Mouse (Mus musculus): ENCODE measurements around the gene Btbd11. TPM values are rescaled to one million over a fixed set of nuclear protein-coding genes. Genes with fewer than 3 reads are reported as not detected.

Gene Btbd11
- total RNA-seq, 2 experiments from 2014 or later, result 2.4 to 2.6 TPM

DNA sequence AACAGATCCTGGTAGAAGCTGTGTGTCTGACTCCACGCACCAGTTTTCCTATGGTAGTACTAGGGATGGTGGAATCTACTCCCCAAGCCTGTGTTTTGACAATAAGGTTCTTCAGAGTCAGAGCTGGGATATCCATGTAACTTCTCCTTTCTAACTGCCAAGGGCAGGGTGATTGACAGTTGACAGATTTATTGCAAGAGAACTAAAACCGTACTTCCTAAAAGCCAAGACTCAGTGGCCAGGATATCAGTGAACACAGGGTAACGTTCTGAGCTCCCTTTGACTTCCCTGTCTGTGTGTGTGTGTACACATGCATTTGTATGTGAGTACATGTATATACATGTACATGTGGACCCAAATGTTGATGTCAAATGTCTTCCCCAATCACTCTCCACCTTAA lies 201.1 kb downstream of the Btbd11 start:
- no peak for DNase-seq (ENCODE audit: low spot score in 2 of 2)

DNA sequence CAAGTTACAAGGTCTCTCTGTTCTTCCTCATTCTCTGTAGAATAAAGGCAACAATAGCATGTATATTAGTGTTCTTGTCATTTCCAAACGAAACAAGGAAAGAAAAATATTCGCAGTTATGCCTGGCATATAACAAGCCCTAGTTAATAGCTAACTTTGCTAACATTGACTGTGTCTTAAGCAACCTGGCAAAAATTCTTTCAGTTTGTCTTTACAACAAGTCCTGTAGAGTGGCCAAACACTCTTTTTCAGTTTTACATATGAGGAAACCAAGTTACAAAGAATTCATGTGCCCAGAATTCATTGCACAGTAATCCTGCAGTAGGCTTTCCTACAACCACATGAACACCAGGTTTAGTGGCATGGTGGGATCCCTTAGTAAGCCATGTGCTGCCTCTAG lies 203.4 kb downstream of the Btbd11 start:
- DNase-seq (ENCODE audit: low spot score in 2 of 2), result no peak

DNA sequence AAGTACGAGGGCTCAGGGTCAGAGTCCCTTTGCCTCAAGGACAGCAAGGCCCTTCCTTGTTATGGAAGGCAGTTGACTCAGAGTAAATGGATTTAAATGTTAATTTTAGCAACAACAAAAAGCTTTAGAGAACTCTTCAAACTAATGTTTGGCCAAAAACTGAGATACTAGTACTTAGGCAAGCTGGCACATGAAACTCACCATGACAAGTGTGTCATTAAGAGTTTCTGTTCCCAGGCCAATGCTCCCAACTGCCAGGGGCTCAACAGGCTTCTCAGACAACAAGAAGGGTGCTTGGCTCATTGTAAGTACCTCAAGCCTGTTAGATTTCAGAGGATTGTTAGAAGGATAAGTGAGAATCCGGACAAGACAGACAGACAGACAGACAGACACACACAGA lies 204.7 kb downstream of the Btbd11 start:
- DNase-seq (ENCODE audit: low spot score in 2 of 2), result no peak

DNA sequence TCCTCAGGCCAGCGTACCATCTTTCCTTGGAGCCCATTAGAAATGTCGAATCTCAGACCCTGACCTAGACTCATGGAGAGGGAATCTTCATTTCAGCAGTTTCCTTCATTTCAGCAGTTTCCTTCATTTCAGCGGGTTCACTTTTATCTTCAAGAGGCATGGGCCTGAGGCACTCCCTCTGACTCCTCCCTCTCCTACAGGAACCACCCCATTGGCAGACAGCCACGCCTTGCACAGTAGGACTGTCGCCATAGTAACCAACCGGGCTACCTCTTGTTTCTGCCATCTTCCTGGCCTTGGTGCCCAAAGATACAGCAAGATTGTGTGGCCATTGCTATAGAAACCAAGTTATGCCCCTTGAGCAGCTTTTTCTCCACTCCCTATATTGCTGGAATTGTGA lies 205.4 kb downstream of the Btbd11 start:
- DNase-seq (ENCODE audit: low spot score in 2 of 2), result no peak

DNA sequence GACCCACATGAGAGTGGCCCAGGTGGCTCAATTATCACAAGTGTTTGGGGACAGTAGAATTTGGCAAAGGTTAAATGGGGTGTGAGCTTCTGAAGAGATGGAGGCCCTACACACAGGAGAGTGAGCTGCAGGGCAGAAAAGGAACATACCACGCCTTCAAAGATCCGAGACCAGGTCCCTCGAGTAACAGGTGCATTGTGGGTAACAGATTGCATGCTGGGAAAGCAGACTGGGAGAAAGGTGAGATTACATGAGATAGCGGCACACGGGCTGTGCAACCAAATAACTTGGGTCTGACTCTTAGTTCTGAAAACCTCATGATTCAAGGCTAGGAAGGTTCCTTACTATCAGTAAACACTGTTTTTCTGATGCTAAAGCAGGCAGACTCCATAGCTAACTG lies 209.7 kb downstream of the Btbd11 start:
- no peak for DNase-seq (ENCODE audit: low spot score in 2 of 2)

DNA sequence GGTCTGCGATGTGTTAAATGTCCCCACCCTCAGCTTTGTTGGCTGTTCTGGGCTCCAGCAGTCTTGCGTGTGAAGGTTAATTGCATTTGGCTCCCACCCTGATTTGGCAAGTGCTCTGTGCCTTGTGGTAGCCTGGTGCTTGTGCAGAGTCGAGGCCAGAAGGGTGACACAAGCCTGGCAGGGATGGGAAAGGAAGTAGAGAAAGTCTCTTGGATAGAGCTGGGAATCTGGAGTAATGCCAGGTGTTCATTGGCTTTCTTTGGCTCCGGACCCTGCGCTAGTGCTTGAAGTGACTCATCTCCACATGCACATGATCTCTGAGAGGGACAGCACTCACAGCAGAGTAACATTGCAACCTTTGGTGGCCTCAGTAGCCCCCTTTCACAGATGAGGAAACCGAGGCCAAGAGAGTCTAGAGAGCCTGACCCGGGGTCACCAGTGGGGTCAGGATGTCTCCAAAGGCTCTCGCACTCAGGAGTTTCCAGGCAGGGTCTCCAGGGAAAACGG lies 211.5 kb downstream of the Btbd11 start:
- peak in 1 of 2 experiments; percentile 30 for DNase-seq (ENCODE audit: low spot score in 2 of 2)

DNA sequence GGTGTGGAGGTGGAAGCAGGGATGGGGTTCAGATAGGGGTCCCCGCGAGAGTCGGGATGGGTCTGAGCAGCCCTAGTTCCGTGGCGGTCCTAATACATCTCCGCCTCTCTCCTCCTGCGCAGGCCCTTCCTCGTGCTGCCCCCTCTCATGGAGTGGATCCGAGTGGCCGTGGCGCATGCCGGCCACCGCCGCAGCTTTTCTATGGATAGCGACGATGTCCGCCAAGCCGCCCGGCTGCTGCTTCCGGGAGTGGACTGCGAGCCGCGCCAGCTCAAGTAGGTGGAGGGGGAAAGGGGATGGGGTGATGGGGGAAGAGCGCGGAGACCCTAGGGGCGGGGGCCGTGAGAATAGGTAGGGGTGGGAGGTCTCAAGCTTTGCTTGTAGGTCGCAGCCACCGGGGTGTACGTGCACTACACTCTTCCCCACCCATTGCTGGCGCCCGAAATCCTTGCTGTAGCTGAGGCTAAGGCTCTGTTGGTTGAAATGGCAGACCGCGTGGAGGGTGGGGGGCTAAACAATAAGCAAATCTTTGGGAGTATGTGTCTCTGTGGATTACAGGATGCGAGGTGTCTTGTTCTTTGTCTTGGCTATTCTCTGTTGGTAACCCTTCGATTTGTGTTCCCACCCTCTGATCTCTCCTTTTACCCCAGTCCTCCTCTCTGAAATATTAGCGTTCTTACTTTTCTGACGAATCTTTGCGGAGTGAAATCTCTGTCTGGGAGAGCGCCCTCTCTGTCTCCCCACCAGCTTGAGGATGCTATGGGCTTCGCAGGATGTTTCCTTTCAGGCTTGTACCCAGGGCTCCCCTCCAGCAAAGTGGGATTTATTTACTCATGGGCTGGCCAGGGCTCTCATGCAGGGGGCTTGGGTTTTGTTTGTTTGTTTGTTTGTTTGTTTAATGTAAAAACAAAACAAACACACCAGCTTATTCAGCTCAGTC lies 212.3 kb downstream of the Btbd11 start:
- DNase-seq (ENCODE audit: low spot score in 2 of 2), result peak in 1 of 2 experiments; percentile 37

DNA sequence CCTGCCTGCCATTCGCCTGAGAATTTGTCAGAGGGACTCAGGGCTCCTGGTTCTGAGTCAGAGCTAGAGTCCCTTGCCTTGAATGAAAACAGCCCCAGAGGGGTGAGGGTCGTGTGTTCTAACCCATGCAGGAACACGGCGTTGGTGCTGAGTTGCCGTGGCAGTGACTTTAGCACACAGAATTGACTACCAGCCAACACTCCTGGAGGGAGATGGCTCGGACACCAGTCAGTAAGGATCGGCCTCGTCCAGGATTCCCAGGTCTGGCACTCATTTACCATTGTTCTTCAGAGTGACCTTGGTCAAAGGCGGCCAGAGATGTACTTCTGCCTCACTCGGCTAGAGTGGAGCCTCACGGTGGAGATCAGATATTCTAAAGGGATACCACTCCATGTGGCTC lies 215.9 kb downstream of the Btbd11 start:
- no peak for DNase-seq (ENCODE audit: low spot score in 2 of 2)

DNA sequence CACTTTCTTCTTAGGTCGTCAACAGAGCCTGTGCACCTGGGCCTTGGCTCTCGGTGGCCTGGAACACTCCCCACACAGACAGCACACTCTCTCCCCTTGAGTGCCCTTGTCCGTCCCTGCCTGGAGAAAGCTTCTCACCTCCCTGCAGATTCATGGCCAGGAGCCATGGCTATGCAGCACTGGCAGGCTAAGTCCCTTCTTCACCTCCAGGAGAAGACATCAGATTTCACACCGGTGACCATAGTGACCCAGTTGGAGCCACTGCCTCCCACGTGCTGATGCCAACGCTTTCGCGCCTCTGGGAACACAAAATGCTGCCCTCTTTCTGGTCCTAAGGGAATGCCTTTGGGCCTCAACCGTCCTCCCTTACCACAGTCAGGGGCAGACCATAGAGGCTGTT lies 217.9 kb downstream of the Btbd11 start:
- no peak for DNase-seq (ENCODE audit: low spot score in 2 of 2)

DNA sequence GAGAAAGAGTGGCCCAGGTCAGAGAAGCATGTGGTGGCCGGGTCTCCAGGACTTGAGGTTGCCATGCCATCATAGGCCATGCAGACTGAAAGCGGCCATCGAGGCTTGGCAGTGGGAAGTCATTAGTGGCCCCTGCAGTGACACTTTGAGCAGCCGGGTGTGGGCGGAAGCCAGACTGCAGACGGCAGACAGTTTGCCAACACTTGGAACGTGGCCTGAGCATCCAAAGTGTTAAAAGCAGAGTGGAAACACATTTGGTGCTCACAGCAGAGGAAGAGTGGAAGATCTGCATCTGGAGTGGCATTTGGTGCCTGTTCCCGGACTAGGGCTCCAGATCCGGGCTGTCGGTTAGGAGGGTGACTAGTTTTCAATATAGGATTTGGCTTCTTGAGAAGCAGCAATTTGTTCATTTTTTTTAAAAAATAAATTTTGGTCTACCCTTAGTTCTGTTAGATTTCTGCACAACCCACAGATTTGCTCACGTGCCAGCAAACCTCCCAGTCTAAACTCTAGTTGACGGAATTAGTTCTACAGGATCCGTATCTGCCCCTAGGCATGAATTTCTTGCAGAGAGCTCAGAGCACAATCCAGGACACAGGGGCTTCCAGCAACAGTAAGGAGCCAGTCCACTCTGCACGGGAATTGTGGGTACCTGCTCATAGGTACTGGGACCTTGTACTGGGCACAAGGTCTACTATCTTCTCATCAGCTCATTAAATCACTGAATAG lies 222.1 kb downstream of the Btbd11 start:
- no peak for DNase-seq (ENCODE audit: low spot score in 2 of 2)

DNA sequence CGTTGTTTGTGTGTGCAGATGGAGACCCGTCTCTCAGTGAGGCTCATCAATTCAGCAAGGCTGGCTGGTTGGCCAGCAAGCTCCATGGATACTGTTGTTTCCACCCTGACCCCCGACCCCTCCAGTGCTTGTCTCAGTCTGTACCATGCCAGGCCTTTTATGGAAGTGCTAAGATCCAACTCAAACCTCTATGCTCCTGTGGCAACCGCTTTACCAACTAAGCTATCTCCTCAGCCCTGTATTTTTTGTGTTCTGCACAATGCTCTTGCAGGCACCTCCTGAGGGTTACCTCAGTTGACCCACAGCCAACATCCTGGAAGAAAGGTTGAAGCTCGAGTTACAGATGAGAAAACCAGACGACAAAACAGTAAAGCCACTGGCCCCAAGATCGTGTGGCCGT lies 230.5 kb downstream of the Btbd11 start:
- no peak for DNase-seq (ENCODE audit: low spot score in 2 of 2)

DNA sequence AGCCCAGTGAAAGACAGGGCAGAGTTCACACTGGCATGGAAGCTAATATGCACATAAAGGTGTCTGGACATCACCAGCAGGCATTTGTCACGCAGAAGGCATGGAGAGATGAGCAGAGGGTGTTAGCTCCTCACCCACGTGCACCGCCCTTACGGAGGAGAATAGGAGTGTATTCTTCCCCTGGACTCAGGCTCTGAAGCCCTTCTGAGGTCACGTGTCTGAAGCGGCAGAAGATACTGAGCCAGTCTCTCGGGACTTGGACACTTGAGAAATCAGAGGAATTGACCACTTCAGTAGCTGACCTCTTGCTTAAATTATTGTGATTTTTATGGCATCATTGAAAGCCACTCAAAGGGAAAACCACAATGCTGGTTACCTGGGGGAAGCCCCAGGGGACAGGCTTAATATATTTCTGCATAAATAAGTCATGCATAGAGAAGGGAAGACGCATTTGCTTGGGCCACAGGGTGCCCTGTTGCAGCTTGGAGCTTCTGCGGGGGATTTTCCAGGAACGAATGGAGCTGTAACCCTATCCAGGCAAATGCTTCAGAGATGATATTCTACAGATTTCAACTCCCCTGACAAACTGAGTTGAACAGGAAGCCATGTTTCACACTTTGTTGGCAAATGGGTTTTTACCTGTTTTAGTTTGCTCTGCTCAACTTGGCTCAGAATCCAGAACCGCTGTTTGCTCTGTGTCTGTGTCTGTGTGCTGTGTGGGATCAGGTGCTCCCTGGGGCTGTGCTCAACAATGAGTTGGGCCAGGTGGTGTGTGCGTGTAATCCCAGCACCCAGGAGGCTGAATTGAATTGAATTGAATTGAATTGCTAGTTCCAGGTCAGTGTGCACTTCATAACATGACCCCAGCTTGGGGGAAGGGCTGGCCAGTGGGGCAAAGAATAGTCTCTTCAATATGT lies 231.1 kb downstream of the Btbd11 start:
- DNase-seq (ENCODE audit: low spot score in 2 of 2), result no peak

DNA sequence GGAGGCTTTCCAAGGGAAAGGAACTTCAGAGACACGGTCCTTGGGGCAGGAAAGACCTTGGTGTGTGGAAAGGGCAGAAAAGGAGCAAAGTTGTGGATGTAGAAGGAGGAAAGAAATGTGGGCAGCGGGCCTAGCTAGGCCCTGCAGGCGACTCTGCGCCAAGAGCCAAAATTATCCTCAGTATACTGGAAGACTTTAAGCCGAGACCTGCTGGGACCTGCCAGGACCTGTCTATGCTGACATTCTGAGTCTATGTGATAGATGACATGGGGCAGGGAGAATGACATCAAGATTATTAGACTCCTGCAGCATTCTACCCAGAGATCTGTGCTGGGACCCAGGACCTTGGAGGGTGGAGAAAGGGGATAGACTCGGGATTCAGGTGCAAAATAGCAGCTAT lies 234.5 kb downstream of the Btbd11 start:
- no peak for DNase-seq (ENCODE audit: low spot score in 2 of 2)

DNA sequence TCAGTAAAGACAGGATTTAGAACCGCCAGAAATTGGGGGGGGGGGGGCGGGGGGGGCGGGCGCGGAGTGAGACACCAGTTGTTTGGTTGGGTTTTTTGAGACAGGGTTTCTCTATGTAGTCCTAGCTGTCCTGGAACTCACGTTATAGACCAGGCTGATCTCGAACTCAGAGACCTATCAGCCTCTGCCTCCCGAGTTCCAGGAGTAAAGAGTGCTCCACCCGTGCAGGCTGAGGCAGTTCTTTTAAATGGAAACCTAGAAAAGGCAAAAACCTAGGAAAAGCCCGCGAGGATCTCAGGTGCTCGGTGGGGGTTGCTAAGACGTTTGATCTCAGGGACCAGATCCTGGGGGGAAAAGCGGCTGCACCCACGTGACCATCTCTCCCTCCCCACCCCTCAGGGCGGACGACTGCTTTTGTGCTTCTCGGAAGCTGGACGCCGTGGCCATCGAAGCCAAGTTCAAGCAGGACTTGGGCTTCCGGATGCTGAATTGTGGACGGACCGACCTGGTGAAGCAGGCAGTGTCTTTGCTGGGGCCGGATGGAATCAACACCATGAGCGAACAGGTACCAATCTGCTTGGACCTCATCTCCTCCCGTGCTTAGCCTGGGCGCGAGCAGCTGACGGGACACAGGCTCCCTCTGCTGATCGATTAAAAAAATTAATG lies 238.0 kb downstream of the Btbd11 start:
- DNase-seq (ENCODE audit: low spot score in 2 of 2), result peak in 1 of 2 experiments; percentile 30

DNA sequence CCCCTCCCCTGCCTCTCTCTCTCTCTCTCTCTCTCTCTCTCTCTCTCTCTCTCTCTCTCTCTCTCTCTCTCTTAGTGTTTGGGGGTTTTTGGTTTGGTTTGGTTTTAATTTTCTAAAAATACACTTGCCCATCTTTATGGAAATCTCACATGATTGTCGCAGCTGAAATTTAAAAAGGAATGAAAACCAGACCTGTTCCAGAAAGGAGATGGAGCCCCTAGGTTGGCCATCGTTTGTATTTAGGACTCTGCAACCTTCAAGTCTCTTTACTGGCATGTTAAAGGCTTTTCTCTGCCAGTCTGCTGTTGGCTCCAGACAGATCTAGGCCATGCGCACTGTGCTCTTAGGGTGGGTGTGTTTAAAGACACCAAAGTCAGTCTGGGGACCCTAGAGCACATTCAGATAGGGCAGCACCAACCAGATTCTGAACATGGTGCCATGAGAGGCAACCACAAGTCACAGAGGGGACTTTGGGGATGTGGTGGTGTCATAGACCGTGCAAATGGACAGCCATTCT lies 238.6 kb downstream of the Btbd11 start:
- DNase-seq (ENCODE audit: low spot score in 2 of 2), result no peak

DNA sequence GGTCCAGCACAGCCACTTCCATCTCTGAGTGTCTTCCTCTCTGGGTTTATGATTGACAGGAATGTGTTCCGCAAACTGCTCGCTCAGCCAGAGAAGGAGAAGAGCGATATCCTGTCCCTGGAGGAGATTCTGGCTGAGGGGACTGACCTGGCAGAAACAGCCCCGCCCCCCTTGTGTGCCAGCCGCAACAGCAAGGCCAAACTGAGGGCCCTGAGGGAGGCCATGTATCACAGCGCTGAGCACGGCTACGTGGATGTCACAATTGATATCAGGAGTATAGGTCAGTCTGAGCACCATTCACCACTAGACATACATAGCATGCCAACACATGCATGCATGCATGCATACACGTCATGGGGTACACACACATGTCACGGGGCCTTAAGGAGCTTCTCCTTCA lies 245.4 kb downstream of the Btbd11 start:
- no peak for DNase-seq (ENCODE audit: low spot score in 2 of 2)

DNA sequence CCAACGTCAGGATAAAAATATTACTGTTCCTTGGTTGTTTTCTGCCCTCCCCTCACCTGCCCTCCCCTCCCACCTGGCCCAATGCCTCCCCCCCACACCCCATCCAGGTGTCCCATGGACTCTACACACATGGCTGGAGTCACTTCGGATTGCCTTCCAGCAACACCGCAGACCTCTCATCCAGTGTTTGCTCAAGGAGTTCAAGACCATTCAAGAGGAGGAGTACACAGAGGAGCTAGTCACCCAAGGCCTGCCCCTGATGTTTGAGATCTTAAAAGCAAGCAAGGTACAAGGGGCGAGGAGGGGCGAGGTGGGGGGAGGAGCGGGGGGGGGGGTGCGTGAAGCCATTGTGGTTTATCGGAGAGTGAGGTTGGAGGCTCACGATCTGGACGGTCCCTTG lies 247.0 kb downstream of the Btbd11 start:
- no peak for DNase-seq (ENCODE audit: low spot score in 2 of 2)

DNA sequence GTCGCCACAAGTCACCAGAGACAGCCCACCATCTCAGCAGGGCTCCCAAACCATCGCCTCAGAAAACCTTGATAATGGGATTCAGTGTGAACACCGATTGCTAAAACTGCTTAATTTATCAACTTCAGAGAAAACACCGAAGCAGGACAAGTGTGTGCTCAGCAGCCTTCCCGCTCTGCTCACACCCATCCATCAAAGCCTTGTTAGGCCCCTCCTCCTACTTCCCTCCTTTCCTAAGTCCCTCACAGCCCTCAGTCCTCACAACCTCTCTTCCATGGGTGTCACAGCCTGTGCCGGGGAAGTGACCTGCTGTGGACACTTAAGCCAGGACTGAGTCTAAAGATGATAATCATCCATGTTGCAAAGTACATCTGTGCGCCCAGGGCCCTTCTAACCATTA lies 251.0 kb downstream of the Btbd11 start:
- DNase-seq (ENCODE audit: low spot score in 2 of 2), result no peak

DNA sequence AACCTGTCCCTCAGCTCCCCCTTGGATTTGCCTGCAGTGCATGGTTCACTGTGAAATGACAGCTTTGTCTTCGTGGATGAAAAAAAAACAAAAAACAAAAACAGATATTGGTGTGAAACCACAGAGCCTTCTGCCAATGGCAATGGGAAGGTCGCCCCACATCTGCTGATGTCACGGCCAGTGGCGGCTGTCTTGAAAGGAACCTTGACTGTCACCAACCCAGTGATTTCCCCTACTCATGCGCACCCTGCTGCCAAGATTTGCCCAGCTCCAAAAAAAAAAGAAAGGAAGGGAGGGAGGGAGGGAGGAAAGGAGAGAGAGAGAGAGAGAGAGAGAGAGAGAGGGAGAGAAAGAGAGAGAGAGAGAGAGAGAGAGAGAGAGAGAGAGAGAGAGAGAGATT lies 251.5 kb downstream of the Btbd11 start:
- DNase-seq (ENCODE audit: low spot score in 2 of 2), result no peak

DNA sequence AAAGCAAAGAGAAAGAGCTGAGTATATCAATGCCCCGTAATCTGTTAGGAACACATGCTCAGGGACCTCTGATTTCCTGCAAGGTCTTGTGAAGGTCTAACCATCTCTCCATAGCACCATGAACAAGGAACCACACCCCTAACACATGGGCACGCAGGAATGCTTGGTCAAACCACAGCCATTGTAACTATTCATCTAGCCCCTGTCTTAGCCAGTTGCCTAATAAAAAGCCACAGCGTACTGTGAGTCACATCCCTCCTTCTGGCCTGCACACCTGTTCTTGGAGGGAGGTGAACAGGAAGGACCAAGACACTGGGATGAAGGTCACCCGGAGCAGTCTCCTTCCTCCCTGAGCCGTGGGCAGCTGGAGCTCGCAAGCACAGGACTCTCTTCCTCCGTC lies 253.0 kb downstream of the Btbd11 start:
- no peak for DNase-seq (ENCODE audit: low spot score in 2 of 2)

Measured in gastrocnemius, postnatal 4 days (tissue).